Mouse (Mus musculus) urinary bladder, postnatal 10 days (tissue): Measurements from ENCODE around the gene St5.

Source experiments
- DNase-seq: peaks from one replicate; pipeline ENCODE4 v3.0.0; 2022; ENCODE audit warnings: low spot score

Gene St5

GRCm38 (mm10) chr7:109528356-109528755, 175.0 kb downstream of the St5 start:
- DNase-seq: no peak

DNA sequence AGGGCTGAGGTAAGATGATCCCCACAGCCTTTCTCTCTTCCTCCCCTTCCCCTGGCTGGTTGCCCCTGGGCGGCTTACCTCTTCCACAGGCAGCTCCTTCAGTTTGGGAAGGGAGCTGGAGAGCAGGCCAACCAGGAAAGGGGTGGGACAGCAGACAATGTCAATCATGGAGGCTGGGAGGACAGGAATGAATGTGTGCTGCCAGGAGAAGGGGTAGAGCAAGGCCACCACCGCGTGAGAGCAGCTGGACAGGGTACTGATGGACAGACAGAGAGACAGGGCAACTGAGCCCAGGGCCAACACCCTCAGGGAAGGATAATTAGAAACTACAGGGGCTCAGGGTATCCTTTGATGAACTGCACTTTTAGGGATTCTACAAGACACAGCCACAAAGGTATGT, 175.9 kb downstream of the St5 start:
- DNase-seq: no peak

- DNase-seq: no peak
These were observed 177.4 kb downstream of the St5 start for GRCm38 (mm10) chr7:109525740-109526663.

DNA sequence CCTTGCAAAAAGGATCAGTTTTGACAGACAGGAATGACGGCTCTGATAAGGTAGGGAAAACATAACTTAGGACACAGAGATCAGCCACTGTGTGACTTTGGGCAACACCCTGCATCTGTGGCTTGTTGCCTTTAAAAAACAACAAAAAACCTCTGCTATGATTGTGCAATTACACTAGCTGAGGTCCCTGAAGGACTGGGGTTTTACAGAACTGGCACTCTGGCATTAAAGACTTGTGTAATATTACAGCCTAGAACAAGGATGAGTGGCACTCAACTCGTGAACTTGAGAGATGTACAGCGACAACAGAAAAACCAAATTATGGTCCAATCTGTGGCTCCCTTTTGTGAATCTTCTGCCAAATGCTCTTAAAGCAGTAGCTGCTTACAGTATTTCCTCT, 178.6 kb downstream of the St5 start:
- no peak for DNase-seq

GRCm38 (mm10) chr7:109524442-109524744, 179.0 kb downstream of the St5 start:
- DNase-seq: no peak

DNA sequence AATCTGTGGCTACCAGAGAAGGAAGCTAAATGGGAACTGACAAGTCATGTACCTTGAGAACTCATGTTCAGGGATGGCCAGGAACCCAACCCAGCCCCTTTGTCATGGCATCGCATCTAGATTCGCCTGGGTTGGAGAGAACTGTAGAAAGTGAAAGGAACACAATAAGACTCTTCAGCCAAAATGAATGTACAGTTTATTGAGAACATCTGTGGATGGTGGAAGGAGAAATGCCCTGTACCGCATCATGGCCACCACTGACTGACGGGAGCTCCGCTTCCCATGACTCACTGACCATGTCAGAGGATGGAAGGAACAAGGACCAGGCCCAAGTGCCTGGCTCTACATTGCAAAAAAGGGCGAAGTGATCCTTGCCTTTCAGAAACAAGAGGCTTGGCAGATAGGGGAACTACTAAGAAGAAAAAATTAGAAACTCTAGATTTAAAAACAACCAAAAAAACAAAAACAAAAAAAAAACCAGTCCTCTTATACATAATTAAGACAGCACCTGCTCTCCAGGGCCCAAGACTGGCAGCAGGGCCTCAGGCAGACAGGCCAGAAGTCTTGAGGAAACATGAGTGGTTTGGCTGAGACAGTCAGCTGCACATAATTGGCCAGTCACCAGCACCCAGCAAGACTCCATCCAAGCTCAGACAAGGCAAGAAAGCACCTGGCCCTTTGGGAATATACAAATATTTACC, 179.5 kb downstream of the St5 start:
- DNase-seq: no peak

DNA sequence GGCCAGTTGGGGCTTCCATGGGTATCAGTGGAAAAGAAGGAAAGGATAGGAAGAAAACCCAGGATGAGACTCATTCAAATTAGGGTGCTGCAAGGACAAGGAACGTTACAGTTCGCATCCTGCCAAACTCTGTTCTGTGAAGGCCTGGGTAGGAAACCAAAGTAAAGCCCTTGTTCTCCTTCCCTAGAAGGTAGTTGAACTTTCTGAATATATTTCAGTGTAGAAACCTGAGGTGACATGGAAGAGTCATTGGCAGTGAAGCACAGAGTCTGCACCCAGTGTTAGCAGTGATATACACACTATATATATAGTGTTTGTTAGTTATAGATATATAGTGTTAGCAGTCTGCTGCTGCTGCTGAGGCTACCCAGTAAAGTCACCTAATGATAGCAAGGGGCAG, 180.1 kb downstream of the St5 start:
- no peak for DNase-seq

DNA sequence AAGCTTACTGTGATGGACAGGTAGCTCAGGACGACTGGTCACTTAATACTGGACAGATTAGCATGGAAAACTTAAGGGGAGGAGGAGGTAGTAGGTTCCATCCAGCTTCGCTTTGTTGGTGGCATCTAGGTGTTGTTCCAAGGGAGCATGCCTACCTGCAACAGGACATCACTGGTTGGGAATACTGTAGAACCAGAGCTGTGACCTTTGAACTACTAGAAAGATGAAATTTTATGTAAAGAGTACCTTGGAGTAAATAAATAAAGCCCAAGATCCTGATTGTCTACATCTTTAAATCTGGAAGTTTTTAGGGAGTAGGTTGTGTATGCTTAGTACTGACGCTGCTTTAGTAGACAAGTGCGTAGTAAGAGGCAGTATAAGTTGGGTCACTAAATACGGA, 181.3 kb downstream of the St5 start:
- DNase-seq: no peak

GRCm38 (mm10) chr7:109519936-109520335, 183.5 kb downstream of the St5 start:
- DNase-seq: no peak

- peak; percentile 98 for DNase-seq
These were observed 184.3 kb downstream of the St5 start, which contains the start of gene Rpl27a for GRCm38 (mm10) chr7:109518838-109519696. Gene Rpl27a, plus strand, starts transcription at chr7:109519147.

DNA sequence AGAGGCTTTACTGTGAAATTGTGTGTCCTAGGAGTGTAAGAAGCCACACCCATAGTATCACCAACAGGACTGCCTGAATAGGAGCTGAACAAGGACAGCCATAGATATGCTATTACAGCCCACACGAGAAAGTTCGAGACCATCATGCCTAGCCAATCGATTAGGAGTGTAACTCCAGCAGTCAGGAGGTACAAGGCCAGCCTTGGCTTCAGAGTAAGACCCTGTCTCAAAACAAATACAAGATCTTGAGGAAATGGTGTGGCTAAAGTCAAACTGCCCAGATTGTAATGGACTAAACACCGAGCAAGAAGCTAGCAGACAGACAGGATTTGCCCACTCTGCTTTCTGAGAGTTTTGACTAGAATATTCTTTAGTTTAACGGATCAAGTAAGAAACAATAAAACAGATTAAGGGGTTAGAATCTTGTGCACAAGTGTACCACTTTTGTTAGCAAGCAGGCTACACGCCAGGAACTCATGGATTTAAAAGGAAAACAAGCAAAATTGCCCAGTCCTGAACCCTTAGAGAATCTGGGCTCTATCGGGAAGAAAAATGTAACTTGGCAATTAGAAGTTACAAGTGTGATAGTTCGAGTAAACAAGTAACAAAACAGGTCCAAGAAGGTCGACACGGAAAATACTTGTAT, 185.2 kb downstream of the St5 start:
- DNase-seq: no peak

- no peak for DNase-seq
These were observed 186.9 kb downstream of the St5 start for GRCm38 (mm10) chr7:109516500-109516899.

DNA sequence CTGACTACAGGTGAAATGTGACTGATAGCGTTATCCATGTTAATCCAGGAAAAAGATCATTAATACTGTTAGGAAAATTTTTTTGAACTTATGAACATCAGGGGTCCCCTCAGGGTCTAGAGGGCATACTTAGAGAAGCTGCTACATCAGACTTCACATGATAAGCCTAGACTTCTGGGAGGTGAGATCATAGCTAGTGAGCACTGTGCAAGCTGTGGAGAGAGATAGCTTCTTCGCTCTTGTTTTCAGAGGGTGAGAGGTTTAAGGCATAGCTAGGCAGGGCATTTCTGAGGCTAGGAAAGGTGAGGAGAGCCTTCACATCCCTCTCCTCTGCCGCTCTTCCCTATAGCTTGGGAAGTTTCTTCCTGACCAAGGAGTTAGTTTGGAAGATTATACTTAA, 191.6 kb downstream of the St5 start:
- no peak for DNase-seq

- DNase-seq: no peak
These were observed 192.6 kb downstream of the St5 start for GRCm38 (mm10) chr7:109510799-109511198.

- DNase-seq: no peak
These were observed 195.4 kb downstream of the St5 start, which contains the start of gene Trim66 for GRCm38 (mm10) chr7:109508034-109508433. Gene Trim66, minus strand, starts transcription at chr7:109508134.

DNA sequence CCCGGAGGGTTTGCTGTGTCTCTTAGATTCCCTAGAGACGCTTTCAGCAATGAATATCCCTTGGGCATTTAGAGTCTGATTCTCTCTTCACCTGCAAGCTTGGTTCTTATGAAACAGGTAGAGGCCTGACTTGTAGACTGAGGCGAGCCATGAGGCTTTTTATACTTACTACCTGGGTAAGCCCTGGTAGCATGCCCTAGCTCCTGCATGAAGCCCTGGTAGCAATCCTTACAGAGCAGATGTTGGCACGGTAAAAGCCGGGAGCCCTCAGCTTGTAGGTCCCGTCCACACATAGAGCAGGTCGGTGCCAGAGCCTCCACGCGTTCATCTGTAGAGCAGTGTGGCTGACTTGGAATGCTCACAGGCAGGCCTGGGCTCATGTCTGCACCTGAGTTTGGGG, 195.8 kb downstream of the St5 start:
- no peak for DNase-seq

DNA sequence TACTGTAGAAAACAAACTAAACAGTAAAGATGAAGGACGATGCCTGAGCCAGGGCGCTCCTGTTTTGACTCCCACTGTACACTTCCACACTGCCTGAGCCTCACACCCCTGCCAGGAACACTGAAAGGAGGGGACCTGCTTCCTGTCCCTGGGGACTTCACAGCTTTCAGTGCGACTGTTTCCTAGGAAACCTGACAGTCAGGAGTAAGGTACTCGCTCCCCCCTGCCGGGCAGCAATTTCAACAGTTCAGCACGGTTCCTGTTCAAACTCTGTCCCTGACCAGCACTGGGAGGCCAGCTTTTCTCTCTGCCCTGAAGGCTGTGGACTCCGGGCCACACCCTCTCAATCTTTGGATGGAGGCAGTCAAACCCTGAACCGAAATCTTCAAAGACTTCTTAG, 196.3 kb downstream of the St5 start:
- DNase-seq: no peak

DNA sequence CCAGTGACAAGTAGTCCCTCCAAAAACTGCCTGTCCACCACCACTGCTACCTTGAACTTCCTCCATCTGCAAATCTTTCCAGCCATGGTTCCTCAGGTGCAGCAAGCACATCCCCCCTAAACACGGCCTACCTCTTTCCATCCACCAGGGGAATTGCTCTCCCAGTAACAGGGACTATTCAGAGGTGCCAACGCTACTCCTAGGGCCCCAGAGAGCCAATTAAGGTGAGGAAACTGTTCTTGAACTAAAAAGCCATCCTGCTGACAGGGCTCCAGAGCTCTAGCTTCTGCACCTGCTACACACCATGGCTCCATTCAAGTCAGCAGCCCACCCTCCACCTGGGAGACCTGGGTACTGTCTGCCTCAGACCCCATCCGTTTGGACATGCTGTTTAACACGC, 205.9 kb downstream of the St5 start:
- no peak for DNase-seq

DNA sequence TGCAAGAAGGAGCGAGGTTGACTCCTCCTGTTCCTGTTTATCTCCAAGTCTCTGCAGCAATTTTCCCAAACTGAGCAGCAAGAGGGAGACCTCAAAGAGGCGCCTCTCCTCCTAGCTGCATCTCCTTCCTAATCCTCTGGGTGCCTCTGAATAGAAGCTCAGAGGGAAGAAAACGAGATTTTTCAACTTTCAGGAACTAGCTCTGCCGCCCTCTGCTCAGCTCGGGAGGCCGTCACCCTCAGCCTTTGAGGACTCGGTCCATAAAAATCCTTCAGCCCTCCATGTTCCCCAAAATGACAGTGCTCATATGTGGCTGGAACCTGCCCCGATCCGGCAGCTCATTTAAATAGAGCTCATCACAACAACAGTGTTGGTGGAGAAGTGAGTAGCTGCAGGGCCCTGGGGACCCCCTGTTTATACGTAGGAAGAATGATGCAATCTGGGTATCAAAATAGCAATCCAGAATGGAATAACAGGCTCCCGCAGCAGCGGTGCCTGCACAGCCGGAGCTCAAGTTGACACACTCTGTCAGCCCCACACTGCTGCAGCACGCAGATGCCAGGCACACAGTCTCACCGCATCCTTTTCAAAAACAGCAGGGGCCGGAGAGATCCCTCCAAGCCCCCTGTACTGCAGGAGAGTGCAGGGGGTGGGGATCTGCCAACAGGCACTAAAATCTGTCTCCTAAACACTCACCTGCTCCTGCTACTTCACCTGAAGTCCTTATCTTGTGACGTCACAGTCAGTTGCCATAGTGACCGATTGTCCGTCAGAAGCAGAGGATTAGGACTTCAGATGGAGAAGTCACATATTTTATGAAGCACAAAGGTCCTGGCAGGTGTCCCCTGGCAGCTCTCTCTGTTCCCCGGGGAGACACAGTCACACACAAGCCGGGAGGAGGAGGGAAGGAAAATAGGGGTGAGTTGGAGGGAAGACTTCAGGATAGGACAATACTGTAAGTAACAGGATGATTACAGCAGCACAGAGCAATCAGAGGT, 209.8 kb downstream of the St5 start:
- DNase-seq: no peak

- DNase-seq: no peak
These were observed 210.6 kb downstream of the St5 start for GRCm38 (mm10) chr7:109492616-109493318.
